Comparison of ENCODE assay signal across 8 mouse cellular contexts in genomic region chr4:149702210-149702979, GRCm38 (mm10). TPM values are rescaled to one million over a fixed set of nuclear protein-coding genes. Genes with fewer than 3 reads are reported as not detected.
DNase-seq lines count a peak whose midpoint lies in the region; ATAC-seq and TF ChIP-seq lines count a peak whose summit lies in the region.

Gene Pik3cd, minus strand, starts transcription at chr4:149702571.

- DNase-seq in hindbrain, embryonic 10.5 days (ENCODE audit: low spot score): no peak
- DNase-seq in hindbrain, postnatal 0 days (ENCODE audit: low spot score): no peak
- no peak for DNase-seq in brain, embryonic 14.5 days (ENCODE audit: low read depth)
- no peak for DNase-seq in layer of hippocampus, adult 2 months (ENCODE audit: low spot score in 2 of 2)
- peak; percentile 64 for DNase-seq in lung, postnatal 25 days (ENCODE audit: low spot score)
- peak; percentile 43 to 67 for DNase-seq in thymus, adult 18-20 months
- DNase-seq in cerebellum, adult 18-20 months: no peak
- DNase-seq in urinary bladder, postnatal 4 days (ENCODE audit: low spot score in 2 of 2): no peak

- no peak for TF ChIP-seq POLR2A in brain, embryonic 14.5 days (IDR thresholded peaks at IDR 0.05; ENCODE audit: borderline replicate concordance, extremely low read depth, insufficient read depth, insufficient read length, poor library complexity, severe bottlenecking)

- no peak within 1 kb of the TSS for H3K4me3 ChIP-seq in hindbrain, embryonic 10.5 days
- H3K4me3 ChIP-seq in hindbrain, postnatal 0 days (ENCODE audit: low read length): no peak within 1 kb of the TSS
- H3K4me3 ChIP-seq in layer of hippocampus, adult 2 months: no peak within 1 kb of the TSS

- H3K9ac ChIP-seq in hindbrain, postnatal 0 days (replicated peaks; ENCODE audit: low read length): no peak within 1 kb of the TSS

- H3K36me3 ChIP-seq in hindbrain, embryonic 10.5 days: no peaks in the 10 kb centered on the region
- no peaks in the 10 kb centered on the region for H3K36me3 ChIP-seq in hindbrain, postnatal 0 days (ENCODE audit: insufficient read depth, low read length)

- H3K9me3 ChIP-seq in hindbrain, embryonic 10.5 days: no peaks in the 10 kb centered on the region
- no peaks in the 10 kb centered on the region for H3K9me3 ChIP-seq in hindbrain, postnatal 0 days (ENCODE audit: low read length)

- 68% methylated on average over 19 of the region's 19 CpGs for WGBS in hindbrain, embryonic 10.5 days
- 74% methylated on average over 19 of the region's 19 CpGs for WGBS in hindbrain, postnatal 0 days

- H3K27ac ChIP-seq in hindbrain, embryonic 10.5 days: no peak within 1 kb of the TSS
- H3K27ac ChIP-seq in hindbrain, postnatal 0 days: no peak within 1 kb of the TSS
- peak within 1 kb of the TSS; percentile 46 for H3K27ac ChIP-seq in layer of hippocampus, adult 2 months

- H3K4me2 ChIP-seq in hindbrain, postnatal 0 days (ENCODE audit: low read depth, low read length): no peak within 1 kb of the TSS

- TF ChIP-seq CTCF in hindbrain, postnatal 0 days (IDR thresholded peaks at IDR 0.05; ENCODE audit: low read depth): no peak
- TF ChIP-seq CTCF in brain, embryonic 14.5 days (IDR thresholded peaks at IDR 0.05; ENCODE audit: borderline replicate concordance, extremely low read depth, insufficient read depth, insufficient read length): no peak
- TF ChIP-seq CTCF in layer of hippocampus, adult 2 months (conservative IDR thresholded peaks at IDR 0.05): no peak

- peaks cover 41% of the 10 kb centered on the region for H3K27me3 ChIP-seq in hindbrain, embryonic 10.5 days (ENCODE audit: insufficient read depth, poor library complexity, severe bottlenecking)
- peaks cover 5% of the 10 kb centered on the region; the same call in 1 of the 2 replicates for H3K27me3 ChIP-seq in hindbrain, postnatal 0 days (ENCODE audit: insufficient read depth, low read length)

- ATAC-seq in hindbrain, postnatal 0 days: no peak

- peaks cover 29% of the 10 kb centered on the region for H3K4me1 ChIP-seq in hindbrain, embryonic 10.5 days (replicated peaks)
- peaks cover 5% of the 10 kb centered on the region for H3K4me1 ChIP-seq in hindbrain, postnatal 0 days (ENCODE audit: insufficient read depth, low read length)

RNA-seq across cellular contexts. Expression of gene Pik3cd, which starts in this region (rescaled TPM):
- 10.4 and 17.2 TPM in 2 replicates for polyA plus RNA-seq in hindbrain, embryonic 10.5 days (2016; fragmentation: Nextera tagmentation; extraction: Ambion mirVana)
- total RNA-seq in hindbrain, postnatal 0 days (2014; rRNA removed): 17.4 and 20.8 TPM in 2 replicates
- polyA plus RNA-seq in hindbrain, postnatal 0 days (2015; fragmentation: Nextera tagmentation; extraction: Ambion mirVana): 9.2 and 10.1 TPM in 2 replicates
- polyA plus RNA-seq in brain, embryonic 14.5 days (2012; rRNA removed): 14.5 and 22.4 TPM in 2 replicates
- 10 to 100 TPM; 19.6 to 23.5 TPM for total RNA-seq in layer of hippocampus, adult 2 months (2021)

Comparison
In these comparisons a context has a peak if more than half of its experiments do, and no peak if none do; other contexts are left out.
1. DNase-seq: peak in lung, postnatal 25 days (single experiment) and thymus, adult 18-20 months (2 of 2); none in hindbrain, embryonic 10.5 days (single experiment), hindbrain, postnatal 0 days (single experiment), brain, embryonic 14.5 days (single experiment), layer of hippocampus, adult 2 months (0 of 2), cerebellum, adult 18-20 months (0 of 2) and urinary bladder, postnatal 4 days (0 of 2).